Mouse (Mus musculus): ENCODE measurements around the gene 4930442H23Rik.

Gene 4930442H23Rik

GRCm38 (mm10) chr10:81180946-81181345 is 2.7 kb downstream of the 4930442H23Rik start:
- in situ Hi-C loops (cut with MboI; ENCODE audit: unreplicated experiment in 2 of 2): no loop called here

GRCm38 (mm10) chr10:81179451-81180342 is 4.0 kb downstream of the 4930442H23Rik start:
- in situ Hi-C loops (cut with MboI; ENCODE audit: unreplicated experiment in 2 of 2): loop anchor here (5.0 to 10.0 kb wide), 2 partner anchors 177 to 255 kb away; no protein-coding TSS in a partner anchor

GRCm38 (mm10) chr10:81178927-81179326 is 4.7 kb downstream of the 4930442H23Rik start:
- in situ Hi-C loops (cut with MboI; ENCODE audit: unreplicated experiment in 2 of 2): loop anchor here (5.0 to 10.0 kb wide), 2 partner anchors 177 to 254 kb away; no protein-coding TSS in a partner anchor

GRCm38 (mm10) chr10:81177958-81178712 is 5.5 kb downstream of the 4930442H23Rik start:
- in situ Hi-C loops (cut with MboI; ENCODE audit: unreplicated experiment in 2 of 2): loop anchor here (5.0 to 10.0 kb wide), 2 partner anchors 176 to 253 kb away; no protein-coding TSS in a partner anchor

- in situ Hi-C loops (cut with MboI; ENCODE audit: unreplicated experiment in 2 of 2): loop anchor here (5.0 to 10.0 kb wide), 2 partner anchors 175 to 253 kb away; no protein-coding TSS in a partner anchor
Measured at GRCm38 (mm10) chr10:81177491-81177925, 6.1 kb downstream of the 4930442H23Rik start.

GRCm38 (mm10) chr10:81176466-81177271 is 7.0 kb downstream of the 4930442H23Rik start, which contains the start of gene Eef2:
TSS of gene Eef2 (plus strand) at chr10:81176631.
- in situ Hi-C loops (cut with MboI; ENCODE audit: unreplicated experiment in 2 of 2): loop anchor here (5.0 to 10.0 kb wide), 2 partner anchors 174 to 252 kb away; no protein-coding TSS in a partner anchor

- in situ Hi-C loops (cut with MboI; ENCODE audit: unreplicated experiment in 2 of 2): loop anchor here (5.0 to 10.0 kb wide), 2 partner anchors 174 to 251 kb away; no protein-coding TSS in a partner anchor
Measured at GRCm38 (mm10) chr10:81175936-81176465, 7.6 kb downstream of the 4930442H23Rik start.

GRCm38 (mm10) chr10:81175345-81175701 is 8.3 kb downstream of the 4930442H23Rik start:
- in situ Hi-C loops (cut with MboI; ENCODE audit: unreplicated experiment in 2 of 2): loop anchor here (5.0 to 10.0 kb wide), 2 partner anchors 173 to 251 kb away; no protein-coding TSS in a partner anchor

- in situ Hi-C loops (cut with MboI; ENCODE audit: unreplicated experiment in 2 of 2): loop anchor here (5.0 to 10.0 kb wide), 6 partner anchors 47 to 250 kb away; no protein-coding TSS in a partner anchor
Measured at GRCm38 (mm10) chr10:81174617-81175344, 8.9 kb downstream of the 4930442H23Rik start.

GRCm38 (mm10) chr10:81173132-81173531 is 10.5 kb downstream of the 4930442H23Rik start:
- in situ Hi-C loops (cut with MboI; ENCODE audit: unreplicated experiment in 2 of 2): loop anchor here (5.0 to 10.0 kb wide), 5 partner anchors 46 to 248 kb away; no protein-coding TSS in a partner anchor

GRCm38 (mm10) chr10:81169411-81169900 is 14.2 kb downstream of the 4930442H23Rik start:
- in situ Hi-C loops (cut with MboI; ENCODE audit: unreplicated experiment in 2 of 2): loop anchor here in 1 of 2 experiments (5.0 kb wide), 1 partner anchor 37 kb away; no protein-coding TSS in a partner anchor

- in situ Hi-C loops (cut with MboI; ENCODE audit: unreplicated experiment in 2 of 2): loop anchor here in 1 of 2 experiments (5.0 kb wide), 1 partner anchor 36 kb away; no protein-coding TSS in a partner anchor
Measured at GRCm38 (mm10) chr10:81168521-81169244, 15.0 kb downstream of the 4930442H23Rik start.

- in situ Hi-C loops (cut with MboI; ENCODE audit: unreplicated experiment in 2 of 2): loop anchor here in 1 of 2 experiments (5.0 kb wide), 1 partner anchor 36 kb away; no protein-coding TSS in a partner anchor
Measured at GRCm38 (mm10) chr10:81168087-81168431, 15.6 kb downstream of the 4930442H23Rik start.

- in situ Hi-C loops (cut with MboI; ENCODE audit: unreplicated experiment in 2 of 2): loop anchor here in 1 of 2 experiments (5.0 kb wide), 1 partner anchor 35 kb away; no protein-coding TSS in a partner anchor
Measured at GRCm38 (mm10) chr10:81167200-81168086, 16.2 kb downstream of the 4930442H23Rik start, which contains the start of gene Pias4. TSS of gene Pias4 (minus strand) at chr10:81167923.

GRCm38 (mm10) chr10:81165118-81165517 is 18.5 kb downstream of the 4930442H23Rik start:
- in situ Hi-C loops (cut with MboI; ENCODE audit: unreplicated experiment in 2 of 2): loop anchor here in 1 of 2 experiments (5.0 kb wide), 1 partner anchor 33 kb away; no protein-coding TSS in a partner anchor

- in situ Hi-C loops (cut with MboI; ENCODE audit: unreplicated experiment in 2 of 2): no loop called here
Measured at GRCm38 (mm10) chr10:81162318-81162652, 21.4 kb downstream of the 4930442H23Rik start.
